Mouse (Mus musculus) limb, embryonic 14.5 days (tissue): ENCODE measurements around the gene Nin. TPM values are rescaled to one million over a fixed set of nuclear protein-coding genes. Genes with fewer than 3 reads are reported as not detected.

Source experiments
- ATAC-seq: fragments of 200-750 bp; cut with Nextera tagmentation; 2 replicates; pipeline ENCODE4 v1.8.0; 2017; ENCODE audit warnings: low read depth, moderate number of reproducible peaks, moderate TSS enrichment; ENCODE audit not compliant: low FRiP score
- DNase-seq: peaks from one replicate; pipeline ENCODE4 v3.0.0-alpha.2; 2015; ENCODE audit warnings: low spot score
- H3K27ac ChIP-seq: fragments of 300-500 bp; sonication (generic); replicated peaks from 2 replicates; pipeline ENCODE4 v1.5.1; 2014; ENCODE audit warnings: low read depth, mild to moderate bottlenecking, low read length, moderate library complexity, mixed read lengths
- H3K27me3 ChIP-seq: fragments of 300-500 bp; sonication (generic); 2 replicates; pipeline ENCODE4 v1.6.1; 2014; ENCODE audit warnings: low read length, mixed read lengths; ENCODE audit not compliant: control insufficient read depth, insufficient read depth
- H3K36me3 ChIP-seq: fragments of 300-500 bp; sonication (generic); 2 replicates; pipeline ENCODE4 v1.6.1; 2014; ENCODE audit warnings: mild to moderate bottlenecking, low read length, moderate library complexity, mixed read lengths; ENCODE audit not compliant: control insufficient read depth, insufficient read depth
- H3K4me1 ChIP-seq: fragments of 300-500 bp; sonication (generic); 2 replicates; pipeline ENCODE4 v1.6.1; 2014; ENCODE audit warnings: antibody characterized with exemption, low read length, mixed read lengths; ENCODE audit not compliant: control insufficient read depth, insufficient read depth
- H3K4me2 ChIP-seq: fragments of 300-500 bp; sonication (generic); replicated peaks from 2 replicates; pipeline ENCODE4 v1.6.1; 2014; ENCODE audit warnings: low read depth, mild to moderate bottlenecking, low read length, moderate library complexity; ENCODE audit not compliant: severe bottlenecking
- H3K4me3 ChIP-seq: fragments of 300-500 bp; sonication (generic); replicated peaks from 2 replicates; pipeline ENCODE4 v1.5.1; 2014; ENCODE audit warnings: low read length
- H3K9ac ChIP-seq: fragments of 300-500 bp; sonication (generic); 2 replicates; pipeline ENCODE4 v1.6.1; 2014; ENCODE audit warnings: mild to moderate bottlenecking, low read depth, low read length, moderate library complexity; ENCODE audit not compliant: severe bottlenecking
- H3K9me3 ChIP-seq: fragments of 300-500 bp; sonication (generic); 2 replicates; pipeline ENCODE4 v1.6.1; 2016; ENCODE audit warnings: low read length; ENCODE audit not compliant: control insufficient read depth
- POLR2A ChIP-seq: fragments of 200-500 bp; IDR thresholded peaks from 2 replicates; pipeline ENCODE4 v1.8.0; 2012; ENCODE audit warnings: inconsistent platforms, mild to moderate bottlenecking, moderate library complexity, borderline replicate concordance; ENCODE audit not compliant: insufficient read depth, insufficient read length; ENCODE audit errors: extremely low read depth
- WGBS: fragments of 180-500 bp; shearing (Covaris S2); extraction: QIAGEN DNeasy Blood & Tissue Kit; methylation state at CpG from one replicate; pipeline ENCODE4 v1.1.7; 2014; 5-methylcytosine and 5-hydroxymethylcytosine counted together
- polyA plus RNA-seq, 2 experiments: library from polyadenylated mRNA; depleted of rRNA in 1 of 2; stranded (reverse) in 1 of 2; unstranded in 1 of 2; fragments of >200 nt; fragmentation: Nextera tagmentation in 1 of 2; extraction: Ambion mirVana in 1 of 2; gene quantifications; 2 replicates each; pipeline versions ENCODE4 v1.2.1 to v1.2.3; 2012 to 2014

The Nin gene
- polyA plus RNA-seq, 2 experiments = 13.7 to 16.9 TPM

DNA sequence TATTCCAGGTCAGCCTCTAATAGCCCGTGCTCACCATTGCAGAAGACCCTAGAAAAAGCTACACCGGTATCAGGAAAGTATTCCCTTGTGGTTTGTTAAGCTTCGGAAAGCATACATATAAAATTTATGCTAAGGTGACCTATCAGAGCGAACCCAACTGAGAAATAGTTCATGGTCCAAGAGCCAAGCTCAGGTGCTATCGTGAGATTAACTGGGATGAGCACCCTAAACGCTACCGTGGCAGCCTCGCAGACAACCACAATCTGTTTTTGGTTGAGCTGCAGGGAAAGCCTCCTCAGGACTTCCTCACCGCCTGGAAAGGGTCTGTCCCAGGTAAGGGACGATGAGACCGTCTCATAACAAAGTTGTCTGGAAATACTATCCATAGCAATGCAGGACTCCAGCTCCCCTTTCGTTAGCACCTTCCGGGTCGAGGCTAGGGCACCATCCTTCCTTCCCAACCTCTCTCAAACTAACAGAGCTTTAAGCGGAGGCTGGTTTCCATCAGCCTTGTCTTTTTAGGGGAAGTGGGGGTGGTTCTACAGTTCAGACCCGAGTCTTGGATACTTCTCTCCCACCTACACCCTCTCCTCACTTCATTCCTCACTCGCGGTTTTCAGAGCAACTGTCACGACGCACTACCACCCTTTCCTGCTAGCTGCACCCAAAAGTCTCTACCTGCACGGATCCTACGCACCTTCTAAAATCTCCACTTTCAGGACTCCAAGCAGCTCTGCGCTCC, 3.0 kb downstream of the Nin start:
- ATAC-seq (no peak), DNase-seq (no peak)
- TF ChIP-seq POLR2A = no peak
- 9% methylated on average over 23 of the region's 23 CpGs for WGBS
- H3K4me3 ChIP-seq = peak overlapping the region; percentile 90
- H3K9me3 ChIP-seq = no peaks in the 10 kb centered on the region
- H3K27me3 ChIP-seq = no peaks in the 10 kb centered on the region
- peak overlapping the region; percentile 43; the same call in 1 of the 2 replicates for H3K27ac ChIP-seq
- H3K4me1 ChIP-seq = peaks cover 17% of the 10 kb centered on the region
- H3K4me2 ChIP-seq = peak overlapping the region; percentile 95
- H3K36me3 ChIP-seq = no peaks in the 10 kb centered on the region
- H3K9ac ChIP-seq = peak overlapping the region; percentile 89

DNA sequence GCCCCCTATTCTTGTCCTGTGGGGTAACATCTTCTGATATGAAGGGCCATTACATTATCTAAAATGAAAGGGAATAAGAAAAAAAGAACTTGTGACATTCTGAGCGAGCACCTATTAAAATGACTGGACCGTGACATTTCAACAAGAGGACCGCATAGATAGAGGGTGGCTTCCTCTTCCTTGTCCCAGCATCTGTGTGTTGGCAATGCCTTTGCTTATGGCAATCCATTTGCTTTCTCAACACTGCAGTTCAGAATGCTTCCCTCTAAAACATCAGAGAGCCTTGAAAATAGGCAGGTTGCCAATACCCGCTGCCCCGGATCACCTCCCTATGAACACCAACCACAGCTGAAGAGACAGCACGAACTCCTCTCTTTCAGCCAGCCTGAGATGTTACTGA, 3.6 kb downstream of the Nin start:
- WGBS = 70% methylated on average over 6 of the region's 6 CpGs
- peak overlapping the region; percentile 95 for H3K4me2 ChIP-seq
- no peaks in the 10 kb centered on the region for H3K36me3 ChIP-seq
- H3K9me3 ChIP-seq = no peaks in the 10 kb centered on the region
- ATAC-seq (no peak), DNase-seq (no peak)
- H3K27me3 ChIP-seq = no peaks in the 10 kb centered on the region
- no peak for TF ChIP-seq POLR2A
- no peak overlapping the region for H3K27ac ChIP-seq
- no peak overlapping the region for H3K9ac ChIP-seq
- H3K4me1 ChIP-seq = peaks cover 22% of the 10 kb centered on the region
- peak overlapping the region; percentile 90 for H3K4me3 ChIP-seq

DNA sequence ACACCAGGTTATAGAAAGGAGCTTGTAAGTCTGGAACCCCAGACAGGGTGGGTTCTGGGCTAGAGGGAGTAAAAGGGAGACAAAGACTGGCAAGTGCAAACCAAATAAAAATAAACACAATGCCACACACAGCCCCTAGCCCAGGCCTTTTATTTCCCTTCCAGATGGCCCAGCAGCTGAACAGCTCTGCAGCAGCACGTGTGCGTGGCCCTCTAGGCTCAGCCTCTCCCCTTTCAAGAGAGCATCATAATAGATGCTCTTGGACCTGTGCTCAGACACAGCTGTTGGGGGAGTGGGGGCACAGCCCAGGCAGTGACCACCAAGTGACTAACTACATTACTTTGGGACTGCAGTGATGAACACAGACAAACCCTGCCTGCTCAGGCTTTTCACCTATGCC, 5.4 kb downstream of the Nin start:
- no peaks in the 10 kb centered on the region for H3K9me3 ChIP-seq
- no peak for TF ChIP-seq POLR2A
- no peaks in the 10 kb centered on the region for H3K36me3 ChIP-seq
- DNase-seq (peak; percentile 22), ATAC-seq (0 out of 2 replicates have a peak, but pooled peaks have one; percentile 39)
- no peak overlapping the region for H3K4me3 ChIP-seq
- H3K9ac ChIP-seq = no peak overlapping the region
- peaks cover 32% of the 10 kb centered on the region for H3K4me1 ChIP-seq
- no peak overlapping the region for H3K4me2 ChIP-seq
- no peaks in the 10 kb centered on the region for H3K27me3 ChIP-seq
- 21% methylated on average over 2 of the region's 2 CpGs for WGBS
- H3K27ac ChIP-seq = no peak overlapping the region

DNA sequence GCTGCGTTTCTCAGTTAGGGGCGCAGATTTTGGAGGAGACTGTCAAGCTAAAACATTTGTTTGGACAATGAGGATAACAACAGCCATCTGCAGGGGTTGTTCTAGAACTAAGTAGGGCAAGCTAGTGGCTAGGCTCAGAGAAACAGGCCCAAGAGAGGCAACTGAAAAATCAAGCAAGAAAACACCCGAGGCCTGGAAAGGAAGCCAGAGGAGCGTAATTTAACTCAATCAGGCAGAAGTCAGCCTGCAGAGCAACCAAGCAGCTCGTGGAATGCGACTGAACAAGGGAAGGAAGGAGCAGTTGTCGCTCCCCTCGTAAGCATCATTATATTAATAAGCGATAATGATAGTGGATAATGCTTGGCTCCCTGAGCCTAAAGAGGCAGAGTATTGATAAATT, 7.0 kb downstream of the Nin start:
- no peak overlapping the region for H3K27ac ChIP-seq
- ATAC-seq (no peak), DNase-seq (no peak)
- H3K4me2 ChIP-seq = no peak overlapping the region
- WGBS = 66% methylated on average over 9 of the region's 9 CpGs
- no peak overlapping the region for H3K9ac ChIP-seq
- peaks cover 4% of the 10 kb centered on the region; the same call in 1 of the 2 replicates for H3K36me3 ChIP-seq
- peaks cover 29% of the 10 kb centered on the region for H3K4me1 ChIP-seq
- TF ChIP-seq POLR2A = no peak
- no peaks in the 10 kb centered on the region for H3K27me3 ChIP-seq
- H3K9me3 ChIP-seq = no peaks in the 10 kb centered on the region
- no peak overlapping the region for H3K4me3 ChIP-seq

DNA sequence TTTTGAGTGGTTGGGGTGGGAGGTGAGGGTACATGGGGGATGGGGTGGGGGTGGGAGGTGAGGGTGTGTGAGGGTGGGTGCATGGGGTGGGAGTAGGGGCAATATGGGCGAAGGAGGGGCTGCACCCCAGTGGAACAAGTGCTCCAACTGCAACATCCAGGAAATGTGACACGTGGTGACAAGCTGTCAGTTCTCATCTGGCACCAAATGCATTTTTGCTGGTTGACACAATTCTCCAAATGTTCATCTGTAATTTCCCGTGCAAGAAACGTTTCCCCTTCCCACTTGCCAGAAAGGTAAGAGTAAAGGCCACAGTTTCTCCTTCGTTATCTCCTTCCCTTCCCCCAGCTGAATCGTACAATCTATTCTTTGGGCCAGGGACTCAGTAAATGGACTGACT, 7.6 kb downstream of the Nin start:
- H3K4me1 ChIP-seq = peaks cover 29% of the 10 kb centered on the region
- no peak for DNase-seq
- H3K36me3 ChIP-seq = peaks cover 4% of the 10 kb centered on the region; the same call in 1 of the 2 replicates
- H3K4me3 ChIP-seq = no peak overlapping the region
- H3K4me2 ChIP-seq = no peak overlapping the region
- no peak overlapping the region for H3K9ac ChIP-seq
- H3K27ac ChIP-seq = no peak overlapping the region
- no peak for ATAC-seq
- no peaks in the 10 kb centered on the region for H3K9me3 ChIP-seq
- WGBS = 67% methylated on average over 6 of the region's 6 CpGs
- no peak for TF ChIP-seq POLR2A
- no peaks in the 10 kb centered on the region for H3K27me3 ChIP-seq
